19 mouse cellular contexts compared by ENCODE assay signal in the genomic region with DNA sequence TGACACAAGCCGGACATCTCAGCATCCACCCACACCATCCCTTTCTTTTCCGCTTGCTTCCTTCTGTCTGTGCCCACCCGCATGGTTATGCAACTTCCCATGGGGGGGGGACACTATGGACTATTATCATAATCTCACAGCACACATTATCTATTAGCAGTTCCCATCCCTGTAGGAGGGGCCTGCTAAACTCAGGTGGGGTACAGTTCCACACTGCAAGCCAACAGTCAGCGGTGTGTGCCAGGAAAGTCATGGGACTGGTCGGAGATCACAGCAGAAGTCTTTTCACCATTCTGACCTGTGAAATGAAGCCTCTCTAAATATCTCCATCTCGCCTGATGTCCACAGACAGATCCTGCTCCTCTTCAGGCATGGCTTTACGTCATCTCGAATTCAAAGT.
"Had no signal": no experiment of that assay in that cellular context is flagged by ENCODE, and none has a peak within 500 bp of the region (broad histone marks: within the 10 kb centered on the region; RNA-seq: fewer than 3 reads in every experiment).

No protein-coding gene starts in this region.

- H3K4me1 ChIP-seq: limb, embryonic 12.5 days; limb, embryonic 15.5 days; neural tube, embryonic 13.5 days; stomach, embryonic 15.5 days had no signal

- DNase-seq: kidney, adult 2 months; kidney, postnatal 25 days; layer of hippocampus, adult 9-11 months; liver, postnatal 0 days; lung, embryonic 14.5 days; right cerebral cortex, postnatal 25 days; spleen, adult 18-20 months; thymus, postnatal 25 days had no signal

- H3K36me3 ChIP-seq: limb, embryonic 12.5 days; limb, embryonic 15.5 days; neural tube, embryonic 13.5 days; stomach, embryonic 15.5 days had no signal

- ATAC-seq: intestine, postnatal 0 days; liver, postnatal 0 days; lung, postnatal 0 days had no signal

- H3K27ac ChIP-seq: kidney, postnatal 0 days; limb, embryonic 12.5 days; limb, embryonic 15.5 days; liver, embryonic 14.5 days; macrophage; neural tube, embryonic 13.5 days; stomach, embryonic 15.5 days had no signal

- H3K9me3 ChIP-seq: limb, embryonic 12.5 days; limb, embryonic 15.5 days; neural tube, embryonic 13.5 days; stomach, embryonic 15.5 days had no signal

- H3K4me3 ChIP-seq: layer of hippocampus, adult 2 months; limb, embryonic 12.5 days; limb, embryonic 15.5 days; neural tube, embryonic 13.5 days; stomach, embryonic 15.5 days had no signal

- H3K9ac ChIP-seq: limb, embryonic 12.5 days; limb, embryonic 15.5 days; liver, embryonic 14.5 days; liver, postnatal 0 days; lung, embryonic 14.5 days; neural tube, embryonic 13.5 days; stomach, embryonic 15.5 days had no signal

- H3K27me3 ChIP-seq: limb, embryonic 12.5 days; limb, embryonic 15.5 days; neural tube, embryonic 13.5 days; stomach, embryonic 15.5 days had no signal

- H3K4me2 ChIP-seq: limb, embryonic 12.5 days; limb, embryonic 15.5 days; liver, embryonic 11.5 days; lung, embryonic 14.5 days; neural tube, embryonic 13.5 days; stomach, embryonic 15.5 days had no signal
